Mouse (Mus musculus): ENCODE measurements around the gene Mynn. TPM values are rescaled to one million over a fixed set of nuclear protein-coding genes. Genes with fewer than 3 reads are reported as not detected.

The Mynn gene
- polyA plus RNA-seq, 1 experiment = 0.17 TPM

GRCm38 (mm10) chr3:30655937-30656336 lies 54.1 kb downstream of the Mynn start:
- no peak overlapping the region for H3K4me3 ChIP-seq (replicated peaks)
- H3K36me3 ChIP-seq (ENCODE audit: control insufficient read depth) = no peaks in the 10 kb centered on the region
- H3K4me1 ChIP-seq (ENCODE audit: control insufficient read depth) = no peaks in the 10 kb centered on the region
- peaks cover 13% of the 10 kb centered on the region for H3K27me3 ChIP-seq (ENCODE audit: control insufficient read depth)
- no peak for TF ChIP-seq TAL1 (IDR thresholded peaks at IDR 0.05; ENCODE audit: low read length)
- TF ChIP-seq GATA1 (IDR thresholded peaks at IDR 0.05; ENCODE audit: low read length) = no peak
- no peaks in the 10 kb centered on the region for H3K9me3 ChIP-seq (ENCODE audit: control insufficient read depth, low read length)

DNA sequence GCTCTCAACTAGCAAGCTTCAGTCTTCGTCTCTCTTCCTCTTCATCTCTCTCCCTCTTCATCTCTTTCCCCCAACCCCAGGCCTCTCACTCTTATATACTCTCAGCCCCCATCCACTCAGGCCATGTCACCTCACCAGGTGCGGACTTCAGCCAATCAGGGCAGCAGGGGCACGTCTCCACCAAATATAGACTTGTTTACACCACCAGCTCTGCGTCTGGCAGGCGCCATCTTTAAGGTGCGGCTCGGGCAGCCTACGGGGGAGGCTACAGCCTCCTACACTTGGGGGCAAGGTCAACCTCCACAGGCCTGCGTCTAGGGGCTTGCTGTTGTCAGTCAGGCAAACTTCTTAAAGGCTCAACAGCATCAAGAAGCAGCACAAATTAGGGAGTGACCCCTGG lies 56.6 kb downstream of the Mynn start:
- Histone ChIP-seq H3K27me3 (ENCODE audit: control insufficient read depth) (no peaks in the 10 kb centered on the region), H3K4me1 (ENCODE audit: control insufficient read depth) (no peaks in the 10 kb centered on the region), H3K4me3 (replicated peaks) (no peak overlapping the region), H3K9me3 (ENCODE audit: control insufficient read depth, low read length) (no peaks in the 10 kb centered on the region), H3K36me3 (ENCODE audit: control insufficient read depth) (no peaks in the 10 kb centered on the region)
- no peak for TF ChIP-seq TAL1 (IDR thresholded peaks at IDR 0.05; ENCODE audit: low read length)

Other genes with a start within 250 kb of the Mynn start
- gene Mecom, start 54.1 kb upstream of the Mynn start, polyA plus RNA-seq (2012) = 0.02 TPM in 1 of 2 replicates, not detected in the other
- not detected in 2 replicates for gene Actrt3, start 2.1 kb upstream of the Mynn start, polyA plus RNA-seq (2012)
- gene Lrriq4, start 42.4 kb downstream of the Mynn start, polyA plus RNA-seq (2012) = 0.03 TPM in 1 of 2 replicates, not detected in the other
- gene Lrrc34, start 45.8 kb downstream of the Mynn start, polyA plus RNA-seq (2012) = not detected in 2 replicates
- gene Lrrc31, start 97.8 kb downstream of the Mynn start, polyA plus RNA-seq (2012) = not detected in 2 replicates
- gene Samd7, start 144.2 kb downstream of the Mynn start, polyA plus RNA-seq (2012) = not detected in 2 replicates
- gene Sec62, start 190.8 kb downstream of the Mynn start, polyA plus RNA-seq (2012) = 9.4 and 10.1 TPM in 2 replicates

Measured in erythroblast, embryonic 14.5 days (primary cell).